Mouse (Mus musculus) ovary, postnatal 14 days (tissue): ENCODE results near the gene Krt23.

Source experiments
- DNase-seq: peaks from one replicate; pipeline ENCODE4 v3.0.0; 2022; ENCODE audit warnings: low spot score

The Krt23 gene

GRCm38 (mm10) chr11:99448769-99449168 lies 44.2 kb downstream of the Krt23 start:
- no peak for DNase-seq

- no peak for DNase-seq
These were observed 51.7 kb downstream of the Krt23 start for GRCm38 (mm10) chr11:99441220-99441619.

- DNase-seq = no peak
These were observed 53.5 kb downstream of the Krt23 start for GRCm38 (mm10) chr11:99439465-99439864.

GRCm38 (mm10) chr11:99437972-99438371 lies 55.0 kb downstream of the Krt23 start, which contains the start of gene Krt20:
Gene Krt20 (minus strand): TSS chr11:99438150.
- no peak for DNase-seq

GRCm38 (mm10) chr11:99436625-99437024 lies 56.3 kb downstream of the Krt23 start:
- DNase-seq = no peak

GRCm38 (mm10) chr11:99430670-99431069 lies 62.3 kb downstream of the Krt23 start:
- DNase-seq = peak; percentile 15
